Comparison of ENCODE assay signal across 21 mouse cellular contexts in the genomic region with DNA sequence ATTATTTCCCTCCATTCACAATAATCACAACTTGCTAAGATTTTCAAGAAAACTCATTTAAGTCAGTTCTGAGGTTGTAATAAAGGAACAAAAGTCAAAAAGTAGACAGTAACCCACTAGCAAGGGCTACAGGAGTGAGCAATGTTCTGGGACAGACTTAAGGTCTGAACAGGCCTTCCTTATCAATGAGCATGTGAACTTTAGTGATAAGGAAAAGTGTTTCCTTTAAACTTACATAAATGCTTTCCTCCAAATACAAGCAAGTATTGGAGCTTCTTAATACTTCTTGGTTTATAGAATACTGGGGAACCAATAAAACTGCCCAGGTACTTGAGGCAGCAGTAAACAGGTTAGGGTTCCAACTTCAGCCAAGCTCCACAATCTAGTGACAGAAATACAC. TPM values are rescaled to one million over a fixed set of nuclear protein-coding genes. Genes with fewer than 3 reads are reported as not detected.
A peak's percentile ranks its signal among the peaks of the same experiment; 100 is the strongest.
DNase-seq lines count a peak whose midpoint lies in the region; ATAC-seq and TF ChIP-seq lines count a peak whose summit lies in the region.
"Had no signal": no experiment of that assay in that cellular context is flagged by ENCODE, and none has a peak within 500 bp of the region (broad histone marks: within the 10 kb centered on the region; RNA-seq: fewer than 3 reads in every experiment).

No protein-coding gene starts in this region.

- H3K9ac ChIP-seq in heart, embryonic 12.5 days = no peak overlapping the region
- H3K9ac ChIP-seq in liver, embryonic 14.5 days (replicated peaks) = peak overlapping the region; percentile 48; the same call in 1 of the 2 replicates
- H3K9ac ChIP-seq in stomach, postnatal 0 days (ENCODE audit: low read length) = no peak overlapping the region
- H3K9ac ChIP-seq: embryonic facial prominence, embryonic 15.5 days; neural tube, embryonic 15.5 days had no signal

- H3K9me3 ChIP-seq in heart, embryonic 12.5 days (replicated peaks) = no peaks in the 10 kb centered on the region
- no peaks in the 10 kb centered on the region for H3K9me3 ChIP-seq in megakaryocyte, embryonic 14.5 days
- H3K9me3 ChIP-seq in liver, embryonic 14.5 days (ENCODE audit: control insufficient read depth, low read length) = no peaks in the 10 kb centered on the region
- no peaks in the 10 kb centered on the region for H3K9me3 ChIP-seq in stomach, postnatal 0 days (ENCODE audit: control insufficient read depth, low read length)
- H3K9me3 ChIP-seq: embryonic facial prominence, embryonic 15.5 days; limb, embryonic 10.5 days; neural tube, embryonic 15.5 days had no signal

- no peak overlapping the region for H3K27ac ChIP-seq in heart, embryonic 12.5 days (ENCODE audit: poor library complexity, severe bottlenecking)
- H3K27ac ChIP-seq in liver, embryonic 14.5 days = peak overlapping the region; percentile 77
- no peak overlapping the region for H3K27ac ChIP-seq in stomach, postnatal 0 days (replicated peaks)
- H3K27ac ChIP-seq: embryonic facial prominence, embryonic 15.5 days; limb, embryonic 10.5 days; neural tube, embryonic 15.5 days had no signal

- peaks cover 34% of the 10 kb centered on the region for H3K4me1 ChIP-seq in heart, embryonic 12.5 days (replicated peaks)
- H3K4me1 ChIP-seq in megakaryocyte, embryonic 14.5 days = peaks cover 73% of the 10 kb centered on the region
- H3K4me1 ChIP-seq in liver, embryonic 14.5 days (replicated peaks; ENCODE audit: control insufficient read depth in 2 of 2, insufficient read depth in 2 of 2, low read length in 1 of 2) = peaks cover 26 to 33% of the 10 kb centered on the region in 2 experiments
- H3K4me1 ChIP-seq in stomach, postnatal 0 days (replicated peaks; ENCODE audit: control insufficient read depth, insufficient read depth) = 0 out of 2 replicates have a peak, but pooled peaks cover 2% of the 10 kb centered on the region

- no peak for TF ChIP-seq CTCF in liver, embryonic 14.5 days (IDR thresholded peaks at IDR 0.05; ENCODE audit: low read depth)
- no peak for TF ChIP-seq CTCF in stomach, postnatal 0 days (IDR thresholded peaks at IDR 0.05; ENCODE audit: low read depth)

- no peaks in the 10 kb centered on the region for H3K27me3 ChIP-seq in heart, embryonic 12.5 days (replicated peaks)
- no peaks in the 10 kb centered on the region for H3K27me3 ChIP-seq in megakaryocyte, embryonic 14.5 days (replicated peaks)
- no peaks in the 10 kb centered on the region for H3K27me3 ChIP-seq in liver, embryonic 14.5 days (ENCODE audit: control insufficient read depth, insufficient read depth, low read length)
- no peaks in the 10 kb centered on the region for H3K27me3 ChIP-seq in stomach, postnatal 0 days (ENCODE audit: control insufficient read depth, insufficient read depth, low read length)
- H3K27me3 ChIP-seq: embryonic facial prominence, embryonic 15.5 days; neural tube, embryonic 15.5 days had no signal

- H3K4me3 ChIP-seq in heart, embryonic 12.5 days = no peak overlapping the region
- peak overlapping the region; percentile 24 for H3K4me3 ChIP-seq in megakaryocyte, embryonic 14.5 days (replicated peaks)
- H3K4me3 ChIP-seq in liver, embryonic 14.5 days (ENCODE audit: insufficient read depth in 1 of 2, low read depth in 2 of 2, low read length in 2 of 2) = no peak overlapping the region
- no peak overlapping the region for H3K4me3 ChIP-seq in stomach, postnatal 0 days (ENCODE audit: low read depth, low read length)
- H3K4me3 ChIP-seq: embryonic facial prominence, embryonic 15.5 days; limb, embryonic 10.5 days; neural tube, embryonic 15.5 days had no signal

- H3K4me2 ChIP-seq in heart, embryonic 12.5 days = peak overlapping the region; percentile 14
- peak overlapping the region; percentile 81 for H3K4me2 ChIP-seq in liver, embryonic 14.5 days (ENCODE audit: low read depth)
- H3K4me2 ChIP-seq in stomach, postnatal 0 days (replicated peaks; ENCODE audit: low read depth) = no peak overlapping the region
- H3K4me2 ChIP-seq: embryonic facial prominence, embryonic 15.5 days; neural tube, embryonic 15.5 days had no signal

- peaks cover 9% of the 10 kb centered on the region for H3K36me3 ChIP-seq in heart, embryonic 12.5 days
- peaks cover 31% of the 10 kb centered on the region for H3K36me3 ChIP-seq in megakaryocyte, embryonic 14.5 days (replicated peaks; ENCODE audit: low read length)
- H3K36me3 ChIP-seq in liver, embryonic 14.5 days (replicated peaks; ENCODE audit: control insufficient read depth, insufficient read depth, low read depth) = no peaks in the 10 kb centered on the region
- H3K36me3 ChIP-seq in stomach, postnatal 0 days (ENCODE audit: control insufficient read depth, insufficient read depth, low read length) = no peaks in the 10 kb centered on the region
- H3K36me3 ChIP-seq: embryonic facial prominence, embryonic 15.5 days; neural tube, embryonic 15.5 days had no signal

- no peak for DNase-seq in heart, adult 11 months
- DNase-seq in liver, embryonic 14.5 days (ENCODE audit: low read depth in 3 of 3, low spot score in 3 of 3) = peak in 1 of 3 experiments; percentile 40
- no peak for DNase-seq in thymus, postnatal 0 days (ENCODE audit: low spot score)
- no peak for DNase-seq in stomach, postnatal 0 days (ENCODE audit: low spot score)
- DNase-seq: adrenal gland, adult 2 months; B cell, adult 2 months; cerebellum, adult 11-12 months; cerebellum, postnatal 36 days; kidney, adult 8-10 months; kidney, postnatal 25 days; lung, adult 18-20 months; lung, postnatal 14 days; right cerebral cortex, postnatal 14 days; thymus, adult 18-20 months had no signal

- peak; percentile 72 for TF ChIP-seq EP300 in liver, embryonic 14.5 days (IDR thresholded peaks at IDR 0.05; ENCODE audit: low read depth)
- no peak for TF ChIP-seq EP300 in stomach, postnatal 0 days (optimal IDR thresholded peaks at IDR 0.05)

- no peak for ATAC-seq in heart, embryonic 12.5 days (ENCODE audit: insufficient number of reproducible peaks, low FRiP score)
- no peak for ATAC-seq in megakaryocyte, adult 5-6 weeks (ENCODE audit: poor library complexity, severe bottlenecking)
- no peak for ATAC-seq in liver, embryonic 14.5 days (ENCODE audit: insufficient read depth)
- no peak for ATAC-seq in stomach, postnatal 0 days (ENCODE audit: low FRiP score, low TSS enrichment)
- ATAC-seq: midbrain, embryonic 16.5 days had no signal

RNA-seq across cellular contexts. Expression of a gene that starts 3.7 kb away (rescaled TPM):
- 38.7 and 40.2 TPM in 2 replicates for polyA plus RNA-seq in heart, embryonic 12.5 days (2016; fragmentation: Nextera tagmentation; extraction: Ambion mirVana)
- polyA plus RNA-seq in megakaryocyte, embryonic 14.5 days (2012; ENCODE audit: insufficient read depth, low replicate concordance) = 14.1 and 27.6 TPM in 2 replicates
- 56.7 and 59.1 TPM in 2 replicates for total RNA-seq in megakaryocyte, adult 5-6 weeks (2015)
- total RNA-seq in megakaryocyte, adult 5-6 weeks (2017) = 79.8 and 80.9 TPM in 2 replicates
- polyA plus RNA-seq in liver, embryonic 14.5 days (2012; rRNA removed) = 15.4 and 22.1 TPM in 2 replicates
- polyA plus RNA-seq in liver, embryonic 14.5 days (2014; fragmentation: Nextera tagmentation; extraction: Ambion mirVana) = 41.8 and 46.7 TPM in 2 replicates
- 46.9 and 63.2 TPM in 2 replicates for polyA plus RNA-seq in thymus, postnatal 0 days (2015; fragmentation: Nextera tagmentation; extraction: Ambion mirVana)
- polyA plus RNA-seq in stomach, postnatal 0 days (2015; fragmentation: Nextera tagmentation; extraction: Ambion mirVana) = 20.8 TPM in 2 replicates

RNA-seq across cellular contexts. Expression of a gene that starts 39.8 kb away (rescaled TPM):
- 212 and 230 TPM in 2 replicates for polyA plus RNA-seq in heart, embryonic 12.5 days (2016; fragmentation: Nextera tagmentation; extraction: Ambion mirVana)
- 15.0 and 106 TPM in 2 replicates for polyA plus RNA-seq in megakaryocyte, embryonic 14.5 days (2012; ENCODE audit: insufficient read depth, low replicate concordance)
- total RNA-seq in megakaryocyte, adult 5-6 weeks (2015) = 231 and 236 TPM in 2 replicates
- total RNA-seq in megakaryocyte, adult 5-6 weeks (2017) = 172 and 182 TPM in 2 replicates
- 59.2 and 81.4 TPM in 2 replicates for polyA plus RNA-seq in liver, embryonic 14.5 days (2012; rRNA removed)
- 74.9 and 77.4 TPM in 2 replicates for polyA plus RNA-seq in liver, embryonic 14.5 days (2014; fragmentation: Nextera tagmentation; extraction: Ambion mirVana)
- 216 and 233 TPM in 2 replicates for polyA plus RNA-seq in thymus, postnatal 0 days (2015; fragmentation: Nextera tagmentation; extraction: Ambion mirVana)
- 169 and 190 TPM in 2 replicates for polyA plus RNA-seq in stomach, postnatal 0 days (2015; fragmentation: Nextera tagmentation; extraction: Ambion mirVana)
